Mouse (Mus musculus) ES-Bruce4 (cell line): Measurements from ENCODE around the gene Aspg. TPM values are rescaled to one million over a fixed set of nuclear protein-coding genes. Genes with fewer than 3 reads are reported as not detected.

ENCODE experiments used
- H3K27ac ChIP-seq: 2 replicates; pipeline ENCODE4 v1.5.1; 2012; ENCODE audit warnings: low read length, inconsistent platforms; ENCODE audit not compliant: insufficient read depth
- H3K27me3 ChIP-seq: 2 replicates; pipeline ENCODE4 v1.6.1; 2012; ENCODE audit warnings: mild to moderate bottlenecking, low read length, inconsistent platforms; ENCODE audit not compliant: control insufficient read depth, poor library complexity, insufficient read depth, severe bottlenecking
- H3K36me3 ChIP-seq: 2 replicates; pipeline ENCODE4 v1.6.1; 2012; ENCODE audit warnings: inconsistent platforms, mild to moderate bottlenecking, low read length, moderate library complexity; ENCODE audit not compliant: control insufficient read depth, poor library complexity, insufficient read depth, severe bottlenecking
- H3K4me1 ChIP-seq: one replicate; pipeline ENCODE4 v1.8.1; 2011; ENCODE audit warnings: low read length; ENCODE audit not compliant: control insufficient read depth, insufficient read depth
- H3K4me3 ChIP-seq: 2 replicates; pipeline ENCODE4 v1.5.1; 2011; ENCODE audit warnings: low read depth, mild to moderate bottlenecking, low read length
- H3K9ac ChIP-seq: 2 replicates; pipeline ENCODE4 v1.6.1; 2012; ENCODE audit warnings: low read depth, mild to moderate bottlenecking, inconsistent platforms; ENCODE audit not compliant: poor library complexity, severe bottlenecking
- H3K9me3 ChIP-seq: replicated peaks from 2 replicates; pipeline ENCODE4 v1.6.1; 2012; ENCODE audit warnings: mild to moderate bottlenecking, low read length, inconsistent platforms; ENCODE audit not compliant: control insufficient read depth, poor library complexity, insufficient read depth, severe bottlenecking
- CTCF ChIP-seq: IDR thresholded peaks from one replicate; pipeline ENCODE4 v1.8.1; 2011; ENCODE audit warnings: low read depth, low read length
- EP300 ChIP-seq: IDR thresholded peaks from 2 replicates; pipeline ENCODE4 v1.6.1; 2011; ENCODE audit warnings: low read depth, low read length; ENCODE audit not compliant: insufficient read depth
- POLR2A ChIP-seq: IDR thresholded peaks from one replicate; pipeline ENCODE4 v1.8.1; 2011; ENCODE audit warnings: low read length; ENCODE audit not compliant: insufficient read depth
- polyA plus RNA-seq: library from polyadenylated mRNA; stranded (reverse); fragments of >200 nt; gene quantifications from 2 replicates; pipeline ENCODE4 v1.2.4, GENCODE M21; 2011; ENCODE audit warnings: low read depth; ENCODE audit not compliant: missing spikeins, insufficient read depth, insufficient read length

The Aspg gene
- polyA plus RNA-seq, 1 experiment: 7.7 TPM

GRCm38 (mm10) chr12:112111323-112111722 is 4.8 kb downstream of the Aspg start:
- TF ChIP-seq EP300 (no peak), POLR2A (no peak), CTCF (no peak)
- Histone ChIP-seq H3K9me3 (no peaks in the 10 kb centered on the region), H3K9ac (no peak overlapping the region), H3K4me1 (peaks cover 2% of the 10 kb centered on the region), H3K4me3 (no peak overlapping the region), H3K36me3 (no peaks in the 10 kb centered on the region), H3K27ac (no peak overlapping the region), H3K27me3 (no peaks in the 10 kb centered on the region)

- TF ChIP-seq CTCF (no peak), EP300 (no peak), POLR2A (no peak)
- H3K27me3 ChIP-seq: no peaks in the 10 kb centered on the region
- H3K36me3 ChIP-seq: no peaks in the 10 kb centered on the region
- no peak overlapping the region for H3K4me3 ChIP-seq
- H3K4me1 ChIP-seq: peaks cover 2% of the 10 kb centered on the region
- no peaks in the 10 kb centered on the region for H3K9me3 ChIP-seq
- no peak overlapping the region for H3K9ac ChIP-seq
- no peak overlapping the region for H3K27ac ChIP-seq
Measured at GRCm38 (mm10) chr12:112112235-112112634, 5.8 kb downstream of the Aspg start.

- H3K27ac ChIP-seq: no peak overlapping the region
- peak overlapping the region; percentile 26 for H3K4me3 ChIP-seq
- no peaks in the 10 kb centered on the region for H3K27me3 ChIP-seq
- no peak overlapping the region for H3K9ac ChIP-seq
- peaks cover 2% of the 10 kb centered on the region for H3K4me1 ChIP-seq
- TF ChIP-seq POLR2A (no peak), CTCF (no peak), EP300 (no peak)
- H3K9me3 ChIP-seq: no peaks in the 10 kb centered on the region
- H3K36me3 ChIP-seq: no peaks in the 10 kb centered on the region
Measured at GRCm38 (mm10) chr12:112112686-112113396, 6.4 kb downstream of the Aspg start.

GRCm38 (mm10) chr12:112113710-112114109 is 7.2 kb downstream of the Aspg start:
- H3K4me1 ChIP-seq: peaks cover 2% of the 10 kb centered on the region
- H3K27me3 ChIP-seq: no peaks in the 10 kb centered on the region
- no peak overlapping the region for H3K4me3 ChIP-seq
- TF ChIP-seq EP300 (0 out of 2 replicates have a peak, but pooled peaks have one; percentile 23), CTCF (peak; percentile 99), POLR2A (no peak)
- no peak overlapping the region for H3K27ac ChIP-seq
- H3K9me3 ChIP-seq: no peaks in the 10 kb centered on the region
- H3K9ac ChIP-seq: no peak overlapping the region
- H3K36me3 ChIP-seq: no peaks in the 10 kb centered on the region

- no peak overlapping the region for H3K4me3 ChIP-seq
- H3K9me3 ChIP-seq: no peaks in the 10 kb centered on the region
- H3K4me1 ChIP-seq: peaks cover 2% of the 10 kb centered on the region
- H3K9ac ChIP-seq: no peak overlapping the region
- TF ChIP-seq EP300 (no peak), POLR2A (no peak), CTCF (no peak)
- no peaks in the 10 kb centered on the region for H3K27me3 ChIP-seq
- no peaks in the 10 kb centered on the region for H3K36me3 ChIP-seq
- H3K27ac ChIP-seq: no peak overlapping the region
Measured at GRCm38 (mm10) chr12:112117006-112117405, 10.5 kb downstream of the Aspg start.

- no peaks in the 10 kb centered on the region for H3K27me3 ChIP-seq
- no peak overlapping the region for H3K9ac ChIP-seq
- H3K4me1 ChIP-seq: no peaks in the 10 kb centered on the region
- no peak overlapping the region for H3K4me3 ChIP-seq
- TF ChIP-seq EP300 (no peak), POLR2A (no peak), CTCF (no peak)
- no peaks in the 10 kb centered on the region for H3K36me3 ChIP-seq
- H3K27ac ChIP-seq: no peak overlapping the region
- no peaks in the 10 kb centered on the region for H3K9me3 ChIP-seq
Measured at GRCm38 (mm10) chr12:112117649-112118048, 11.2 kb downstream of the Aspg start.
